Mouse (Mus musculus) stomach, embryonic 14.5 days (tissue): ENCODE data around the gene Med12. TPM values are rescaled to one million over a fixed set of nuclear protein-coding genes. Genes with fewer than 3 reads are reported as not detected.
"Not testable (repeated sequence)": the region's sequence is repeated elsewhere in the genome, so short reads cannot be mapped to it uniquely, and the experiment has no call there.

Experiments used
- ATAC-seq: fragments of 200-750 bp; cut with Nextera tagmentation; 2 replicates; pipeline ENCODE4 v1.8.0; 2017; ENCODE audit warnings: low read depth, moderate TSS enrichment; ENCODE audit not compliant: insufficient number of reproducible peaks, insufficient read depth, low FRiP score
- H3K27ac ChIP-seq: fragments of 300-500 bp; sonication (generic); 2 replicates; pipeline ENCODE4 v1.5.1; 2014; ENCODE audit warnings: mild to moderate bottlenecking, low read length, moderate library complexity, mixed read lengths
- H3K27me3 ChIP-seq: fragments of 300-500 bp; sonication (generic); 2 replicates; pipeline ENCODE4 v1.6.1; 2014; ENCODE audit warnings: low read length, control low read depth, mixed read lengths; ENCODE audit not compliant: control insufficient read depth, insufficient read depth
- H3K36me3 ChIP-seq: fragments of 300-500 bp; sonication (generic); 2 replicates; pipeline ENCODE4 v1.6.1; 2014; ENCODE audit warnings: mild to moderate bottlenecking, control low read depth, low read length, moderate library complexity, mixed read lengths; ENCODE audit not compliant: control insufficient read depth, insufficient read depth
- H3K4me1 ChIP-seq: fragments of 300-500 bp; sonication (generic); 2 replicates; pipeline ENCODE4 v1.6.1; 2014; ENCODE audit warnings: low read length, control low read depth, mixed read lengths; ENCODE audit not compliant: control insufficient read depth, insufficient read depth
- H3K4me2 ChIP-seq: fragments of 300-500 bp; sonication (generic); replicated peaks from 2 replicates; pipeline ENCODE4 v1.6.1; 2014; ENCODE audit warnings: low read depth, low read length, control low read depth
- H3K4me3 ChIP-seq: fragments of 300-500 bp; sonication (generic); 2 replicates; pipeline ENCODE4 v1.5.1; 2014; ENCODE audit warnings: low read depth, low read length, control low read depth
- H3K9ac ChIP-seq: fragments of 300-500 bp; sonication (generic); replicated peaks from 2 replicates; pipeline ENCODE4 v1.6.1; 2014; ENCODE audit warnings: low read depth, mild to moderate bottlenecking, control low read depth, low read length, moderate library complexity, mixed read lengths
- H3K9me3 ChIP-seq: fragments of 300-500 bp; sonication (generic); 2 replicates; pipeline ENCODE4 v1.6.1; 2016; ENCODE audit warnings: low read depth, low read length, control low read depth; ENCODE audit not compliant: control insufficient read depth
- WGBS: fragments of 180-500 bp; shearing (Covaris S2); extraction: QIAGEN DNeasy Blood & Tissue Kit; methylation state at CpG from one replicate; pipeline ENCODE4 v1.1.7; 2014; 5-methylcytosine and 5-hydroxymethylcytosine counted together
- polyA plus RNA-seq: library from polyadenylated mRNA; unstranded; fragments of >200 nt; fragmentation: Nextera tagmentation; extraction: Ambion mirVana; gene quantifications from 2 replicates; pipeline ENCODE4 v1.2.1, GENCODE M21; 2014

Gene Med12
- polyA plus RNA-seq, 1 experiment from 2014 or later: 46.8 TPM

- H3K4me3 ChIP-seq: no peak overlapping the region
Observed at GRCm38 (mm10) chrX:101338666-101339065, 64.8 kb downstream of the Med12 start.

GRCm38 (mm10) chrX:101342837-101343236 is 69.0 kb downstream of the Med12 start:
- WGBS: 70% methylated on average over 2 of the region's 2 CpGs
- H3K4me2 ChIP-seq, H3K27ac ChIP-seq, ATAC-seq, H3K36me3 ChIP-seq, H3K4me3 ChIP-seq, H3K4me1 ChIP-seq, H3K27me3 ChIP-seq, H3K9me3 ChIP-seq, H3K9ac ChIP-seq: not testable (repeated sequence)

More at GRCm38 (mm10) chrX:101338666-101339065, 64.8 kb downstream of the Med12 start:
- WGBS: 43% methylated on average over 4 of the region's 4 CpGs
- no peaks in the 10 kb centered on the region for H3K27me3 ChIP-seq
- H3K36me3 ChIP-seq: no peaks in the 10 kb centered on the region
- H3K9me3 ChIP-seq: no peaks in the 10 kb centered on the region
- H3K9ac ChIP-seq: no peak overlapping the region
- H3K27ac ChIP-seq: no peak overlapping the region
- no peaks in the 10 kb centered on the region for H3K4me1 ChIP-seq
- ATAC-seq: no peak
- no peak overlapping the region for H3K4me2 ChIP-seq

DNA sequence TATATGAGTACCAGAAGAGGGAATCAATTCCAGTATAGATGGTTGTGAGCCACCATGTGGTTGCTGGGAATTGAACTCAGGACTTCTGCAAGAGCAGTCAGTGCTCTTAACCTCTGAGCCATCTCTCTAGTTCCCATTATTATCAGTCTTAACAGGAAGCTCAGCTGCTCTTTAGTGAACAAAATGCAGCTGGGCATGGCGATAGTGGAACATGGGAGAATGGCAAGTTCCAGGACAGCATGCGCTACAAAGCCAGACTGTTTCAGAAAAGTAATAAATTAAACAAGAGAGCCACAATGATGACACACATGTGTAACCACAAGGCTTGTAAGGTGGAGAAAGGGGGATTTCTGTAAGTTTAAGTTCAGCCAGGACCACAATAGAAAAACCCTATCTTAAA is 71.6 kb downstream of the Med12 start:
- Histone ChIP-seq H3K27me3 (no peaks in the 10 kb centered on the region), H3K9me3 (no peaks in the 10 kb centered on the region), H3K4me3 (no peak overlapping the region), H3K9ac (no peak overlapping the region), H3K4me2 (no peak overlapping the region), H3K27ac (no peak overlapping the region), H3K4me1 (no peaks in the 10 kb centered on the region), H3K36me3 (no peaks in the 10 kb centered on the region)
- WGBS: 86% methylated on average over 2 of the region's 2 CpGs
- no peak for ATAC-seq

DNA sequence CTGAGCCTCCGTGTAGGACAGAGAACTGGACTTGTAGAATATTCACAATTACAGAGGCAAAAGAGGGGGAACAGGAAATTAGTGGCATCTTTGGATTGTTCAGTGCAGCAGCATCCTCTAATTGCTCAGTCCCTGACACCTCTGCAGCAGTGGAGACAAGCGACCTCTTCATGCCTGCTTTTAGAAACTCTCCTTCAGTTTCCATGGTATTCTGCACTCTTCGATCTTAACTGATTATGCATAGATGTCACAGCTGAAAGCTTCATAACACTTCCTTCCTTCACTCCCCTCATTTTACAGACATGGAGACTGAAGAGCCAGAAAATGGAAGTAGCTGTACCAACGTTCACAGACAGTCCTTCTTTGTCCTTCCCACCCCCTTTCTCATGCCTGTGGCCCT is 72.6 kb downstream of the Med12 start:
- no peak for ATAC-seq
- Histone ChIP-seq H3K4me1 (no peaks in the 10 kb centered on the region), H3K27ac (no peak overlapping the region), H3K9me3 (no peaks in the 10 kb centered on the region), H3K36me3 (no peaks in the 10 kb centered on the region), H3K4me3 (no peak overlapping the region), H3K27me3 (no peaks in the 10 kb centered on the region), H3K9ac (no peak overlapping the region), H3K4me2 (no peak overlapping the region)
- 56% methylated on average over 4 of the region's 4 CpGs for WGBS

Other genes with a start within 250 kb of the Med12 start
- 0.22 TPM in 1 of 2 replicates, not detected in the other for gene Tex11, start 214.4 kb upstream of the Med12 start, polyA plus RNA-seq
- gene Slc7a3, start 188.0 kb upstream of the Med12 start, polyA plus RNA-seq: 3.4 and 4.5 TPM in 2 replicates
- 50.1 and 56.2 TPM in 2 replicates for gene Snx12, start 51.5 kb upstream of the Med12 start, polyA plus RNA-seq
- gene Foxo4, start 19.5 kb upstream of the Med12 start, polyA plus RNA-seq: 2.2 and 2.5 TPM in 2 replicates
- not detected in 2 replicates for gene Gm614, start 10.0 kb upstream of the Med12 start, polyA plus RNA-seq
- 8.8 and 11.1 TPM in 2 replicates for gene Il2rg, start 5.8 kb upstream of the Med12 start, polyA plus RNA-seq
- gene Gm20489, start 5.0 kb upstream of the Med12 start, polyA plus RNA-seq: not detected in 2 replicates
- gene Nlgn3, start 25.1 kb downstream of the Med12 start, polyA plus RNA-seq: 10.4 and 10.5 TPM in 2 replicates
- 1.2 and 3.6 TPM in 2 replicates for gene Gjb1, start 102.3 kb downstream of the Med12 start, polyA plus RNA-seq
- gene Zmym3, start 146.8 kb downstream of the Med12 start, polyA plus RNA-seq: 28.0 and 30.4 TPM in 2 replicates
- gene Nono, start 155.3 kb downstream of the Med12 start, polyA plus RNA-seq: 358 and 366 TPM in 2 replicates
- 2.0 and 2.5 TPM in 2 replicates for gene Itgb1bp2, start 175.1 kb downstream of the Med12 start, polyA plus RNA-seq